Mouse (Mus musculus) thymus, adult 2 months (tissue): Measurements from ENCODE around the gene Pank1. TPM values are rescaled to one million over a fixed set of nuclear protein-coding genes. Genes with fewer than 3 reads are reported as not detected.

ENCODE experiments used
- DNase-seq: peaks from one replicate; pipeline ENCODE4 v3.0.0; 2021
- H3K27ac ChIP-seq: fragments of 200-500 bp; 2 replicates; pipeline ENCODE4 v1.5.1; 2012; ENCODE audit warnings: low read length, control low read depth; ENCODE audit not compliant: control insufficient read depth, insufficient read depth
- H3K27me3 ChIP-seq: fragments of 200-500 bp; 2 replicates; pipeline ENCODE4 v1.6.1; 2012; ENCODE audit warnings: mild to moderate bottlenecking, low read length, moderate library complexity, mixed read lengths; ENCODE audit not compliant: control insufficient read depth, insufficient read depth
- H3K36me3 ChIP-seq: fragments of 200-500 bp; 2 replicates; pipeline ENCODE4 v1.6.1; 2012; ENCODE audit warnings: mild to moderate bottlenecking, low read length, moderate library complexity; ENCODE audit not compliant: control insufficient read depth, insufficient read depth
- H3K4me1 ChIP-seq: fragments of 200-500 bp; replicated peaks from 2 replicates; pipeline ENCODE4 v1.6.1; 2012; ENCODE audit warnings: low read length; ENCODE audit not compliant: control insufficient read depth, insufficient read depth
- H3K4me3 ChIP-seq: fragments of 200-500 bp; 2 replicates; pipeline ENCODE4 v1.5.1; 2012; ENCODE audit warnings: mild to moderate bottlenecking, low read length, control low read depth, moderate library complexity; ENCODE audit not compliant: control insufficient read depth, insufficient read depth
- CTCF ChIP-seq: fragments of 200-500 bp; IDR thresholded peaks from 2 replicates; pipeline ENCODE4 v1.5.1; 2012; ENCODE audit warnings: mild to moderate bottlenecking, control low read depth, low read length, moderate library complexity, borderline replicate concordance; ENCODE audit not compliant: control insufficient read depth, poor library complexity, insufficient read depth; ENCODE audit errors: extremely low read depth
- POLR2A ChIP-seq: fragments of 200-500 bp; IDR thresholded peaks from 2 replicates; pipeline ENCODE4 v1.6.1; 2012; ENCODE audit warnings: mild to moderate bottlenecking, low read length, control low read depth, moderate library complexity; ENCODE audit not compliant: control insufficient read depth, poor library complexity, insufficient read depth; ENCODE audit errors: extremely low read depth
- WGBS: fragments of 180-500 bp; shearing (Covaris S2); methylation state at CpG from one replicate; pipeline ENCODE4 v1.1.7; 2018; 5-methylcytosine and 5-hydroxymethylcytosine counted together
- polyA plus RNA-seq: library from polyadenylated mRNA; depleted of rRNA; stranded (reverse); fragments of >200 nt; gene quantifications from 2 replicates; pipeline ENCODE4 v1.2.3, GENCODE M21; 2012

Pank1 gene
- polyA plus RNA-seq, 1 experiment: 0.92 TPM

DNA sequence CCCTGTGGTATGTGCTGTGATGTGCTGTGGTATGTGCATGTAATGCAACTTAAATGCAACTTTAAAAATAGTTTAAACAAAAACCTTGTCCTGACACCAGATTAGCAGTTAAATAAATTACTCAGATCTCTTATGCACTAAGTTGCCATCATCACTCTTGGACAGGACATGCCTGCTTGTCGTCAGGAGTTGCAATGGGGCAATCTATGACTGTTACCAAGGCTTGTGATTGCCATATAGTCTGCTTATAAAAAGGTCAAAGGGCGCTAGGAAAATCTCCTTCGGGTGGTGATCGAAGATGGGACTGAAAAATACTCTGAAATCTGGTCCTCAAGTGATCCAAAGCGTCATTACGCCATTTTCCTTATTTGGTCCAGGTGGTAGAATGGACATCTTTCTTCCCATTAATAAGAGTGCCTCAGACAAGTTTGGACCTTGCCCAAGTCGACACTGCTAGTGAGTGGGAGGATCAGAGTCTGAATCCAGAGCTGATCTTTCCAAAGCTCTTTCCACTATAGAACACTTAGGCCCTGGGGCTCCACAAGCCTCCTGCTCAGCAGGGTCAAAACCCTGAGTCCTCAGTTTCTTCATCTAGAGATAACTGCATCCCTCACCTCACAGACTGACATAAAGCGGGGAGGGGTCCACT lies 11.0 kb downstream of the Pank1 start:
- Histone ChIP-seq H3K27ac (no peak overlapping the region), H3K36me3 (no peaks in the 10 kb centered on the region), H3K27me3 (no peaks in the 10 kb centered on the region), H3K4me3 (no peak overlapping the region), H3K4me1 (no peaks in the 10 kb centered on the region)
- TF ChIP-seq POLR2A: no peak
- no peak for TF ChIP-seq CTCF
- no peak for DNase-seq
- 97% methylated on average over 8 of the region's 8 CpGs for WGBS

DNA sequence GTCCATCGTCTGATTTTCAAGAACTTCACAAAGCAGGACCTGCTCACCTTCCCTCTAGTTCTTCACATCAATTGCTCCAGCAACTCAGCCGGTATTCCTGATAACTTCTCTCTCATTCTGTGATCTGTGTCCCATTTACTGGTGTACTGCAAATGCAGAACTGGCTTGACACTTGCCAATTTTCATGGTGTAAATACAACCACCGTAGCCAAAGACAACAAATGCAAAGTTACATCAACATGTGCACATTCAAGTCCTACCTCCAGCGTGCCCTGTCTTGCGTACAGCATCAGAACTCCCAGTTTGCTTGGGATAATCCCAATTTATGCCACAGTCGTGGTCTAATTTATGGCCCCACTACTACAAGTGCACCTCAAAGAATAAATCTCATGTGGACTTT lies 15.5 kb downstream of the Pank1 start:
- Histone ChIP-seq H3K4me3 (no peak overlapping the region), H3K27ac (no peak overlapping the region), H3K4me1 (no peaks in the 10 kb centered on the region; the same call in 1 of the 2 replicates), H3K36me3 (no peaks in the 10 kb centered on the region), H3K27me3 (no peaks in the 10 kb centered on the region)
- DNase-seq: no peak
- WGBS: 89% methylated on average over 6 of the region's 6 CpGs
- TF ChIP-seq POLR2A (no peak), CTCF (no peak)

DNA sequence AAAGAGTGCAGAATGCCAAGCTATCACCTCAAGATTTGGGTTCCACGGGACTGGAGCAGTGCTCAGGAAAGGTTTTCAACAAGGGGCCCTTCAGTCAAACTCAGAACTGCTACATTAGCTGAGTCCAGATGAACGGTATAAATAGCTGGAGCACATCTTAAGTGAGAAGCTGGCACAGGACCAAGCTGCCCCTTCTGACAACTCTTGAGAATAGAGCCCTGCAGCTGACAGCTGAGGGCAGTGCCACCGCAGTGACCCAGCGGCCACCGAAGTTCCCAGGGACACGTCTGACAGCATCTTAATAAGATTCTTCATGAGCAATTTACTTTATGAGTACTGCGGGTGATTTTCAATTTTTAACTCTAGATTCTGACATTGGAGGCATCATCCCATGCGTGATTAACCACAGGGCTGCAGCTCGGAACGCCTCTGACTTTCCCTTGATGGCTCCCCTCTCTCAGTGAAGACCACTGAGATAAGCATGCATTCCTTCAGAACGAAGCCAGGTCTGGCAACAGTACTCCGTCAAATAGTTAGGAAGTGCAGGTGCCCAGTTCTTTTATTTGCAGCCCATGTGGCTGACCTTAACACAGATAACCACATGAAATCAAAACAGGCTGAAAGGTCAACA lies 23.1 kb downstream of the Pank1 start:
- Histone ChIP-seq H3K4me1 (no peaks in the 10 kb centered on the region; the same call in 1 of the 2 replicates), H3K4me3 (no peak overlapping the region), H3K27me3 (no peaks in the 10 kb centered on the region), H3K27ac (no peak overlapping the region), H3K36me3 (no peaks in the 10 kb centered on the region)
- TF ChIP-seq CTCF (no peak), POLR2A (no peak)
- DNase-seq: no peak
- WGBS: 91% methylated on average over 12 of the region's 12 CpGs

- no peaks in the 10 kb centered on the region for H3K36me3 ChIP-seq
- H3K4me3 ChIP-seq: no peak overlapping the region
- H3K4me1 ChIP-seq: peaks cover 5% of the 10 kb centered on the region
- no peaks in the 10 kb centered on the region for H3K27me3 ChIP-seq
- no peak for TF ChIP-seq CTCF
- no peak for TF ChIP-seq POLR2A
- DNase-seq: no peak
- 97% methylated on average over 3 of the region's 3 CpGs for WGBS
- no peak overlapping the region for H3K27ac ChIP-seq
Observed at GRCm38 (mm10) chr19:34851161-34851560, 28.1 kb downstream of the Pank1 start.

- DNase-seq: no peak
- TF ChIP-seq CTCF (no peak), POLR2A (no peak)
- no peak overlapping the region for H3K4me3 ChIP-seq
- 95% methylated on average over 7 of the region's 7 CpGs for WGBS
- H3K27me3 ChIP-seq: no peaks in the 10 kb centered on the region
- H3K36me3 ChIP-seq: no peaks in the 10 kb centered on the region
- H3K4me1 ChIP-seq: peaks cover 9% of the 10 kb centered on the region
- H3K27ac ChIP-seq: no peak overlapping the region
Observed at GRCm38 (mm10) chr19:34849426-34849825, 29.8 kb downstream of the Pank1 start.

GRCm38 (mm10) chr19:34848164-34848563 lies 31.1 kb downstream of the Pank1 start:
- TF ChIP-seq CTCF (no peak), POLR2A (no peak)
- no peaks in the 10 kb centered on the region for H3K27me3 ChIP-seq
- DNase-seq: no peak
- H3K4me3 ChIP-seq: no peak overlapping the region
- no peak overlapping the region for H3K27ac ChIP-seq
- no peaks in the 10 kb centered on the region for H3K36me3 ChIP-seq
- H3K4me1 ChIP-seq: peaks cover 9% of the 10 kb centered on the region
- 97% methylated on average over 9 of the region's 9 CpGs for WGBS

DNA sequence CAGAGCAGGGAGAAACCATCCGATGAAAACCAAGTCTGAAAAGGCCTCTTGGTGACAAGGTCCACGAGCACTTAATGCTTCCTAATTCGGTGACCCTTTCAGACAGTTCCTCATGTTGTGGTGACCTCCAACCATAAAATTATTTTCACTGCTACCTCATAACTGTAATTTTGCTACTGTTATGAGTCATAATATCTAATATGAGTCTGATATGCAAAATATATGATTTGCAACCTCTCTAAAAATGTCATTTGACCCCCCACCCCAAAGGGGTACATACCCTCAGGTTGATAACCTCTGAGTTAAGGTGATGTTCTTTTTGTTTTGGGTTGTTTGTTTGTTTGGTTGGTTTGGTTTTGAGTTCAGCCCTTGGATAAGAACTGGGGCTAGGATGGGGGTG lies 32.2 kb downstream of the Pank1 start:
- TF ChIP-seq CTCF (no peak), POLR2A (no peak)
- Histone ChIP-seq H3K4me1 (peaks cover 9% of the 10 kb centered on the region), H3K27me3 (no peaks in the 10 kb centered on the region), H3K4me3 (no peak overlapping the region), H3K27ac (no peak overlapping the region), H3K36me3 (no peaks in the 10 kb centered on the region)
- DNase-seq: no peak
- 38% methylated on average over 3 of the region's 3 CpGs for WGBS
